Mouse (Mus musculus) Patski (cell line): Measurements from ENCODE around the gene Dync1h1. TPM values are rescaled to one million over a fixed set of nuclear protein-coding genes. Genes with fewer than 3 reads are reported as not detected.
"Not testable (repeated sequence)": the region's sequence is repeated elsewhere in the genome, so short reads cannot be mapped to it uniquely, and the experiment has no call there.

Experiments used
- ATAC-seq: fragments of 100-300 bp; one replicate; pipeline ENCODE4 v1.8.0; 2021
- CTCF ChIA-PET: fragments of 350-600 bp; sonication (Branson Sonifier 250); formaldehyde crosslinking; loops from one replicate; lab custom pipeline; 2022; ENCODE audit warnings: inconsistent platforms; lab: Charles Lee
- POLR2A ChIA-PET: fragments of 350-600 bp; sonication (Branson Sonifier 250); formaldehyde crosslinking; loops from one replicate; lab custom pipeline; 2022; ENCODE audit warnings: antibody characterized with exemption, inconsistent platforms; lab: Charles Lee
- DNase-seq: peaks from one replicate; pipeline ENCODE4 v3.0.0-alpha.2; 2011; ENCODE audit warnings: low read depth, low spot score
- H3K27me3 ChIP-seq: fragments of 371-371 bp; one replicate; pipeline ENCODE4 v1.5.1; 2021
- CTCF ChIP-seq: fragments of 100-300 bp; IDR thresholded peaks from one replicate; pipeline ENCODE4 v1.5.1; 2021
- in situ Hi-C: fragments of 300-500 bp; cut with MboI; formaldehyde crosslinking; loops from 3 replicates; pipeline ENCODE4 v1.11.1; 2018; ENCODE audit warnings: low pct_unique_long_range_greater_than_20kb, mixed read lengths
- polyA plus RNA-seq: library from polyadenylated mRNA; unstranded; gene quantifications from one replicate; pipeline ENCODE4 v1.2.3, GENCODE M21; 2021

The Dync1h1 gene
- polyA plus RNA-seq, 1 experiment from 2014 or later: 188 TPM

- ChIA-PET CTCF (no interaction called here), POLR2A (interaction anchor here (0.6 kb wide), 1 partner anchor 42 kb away, joined by 3 read pairs; the partner anchor contains the start of gene Wdr20)
- ATAC-seq: peak; percentile 45
- no peaks in the 10 kb centered on the region for H3K27me3 ChIP-seq
- DNase-seq: no peak
- in situ Hi-C loops: no loop called here
- no peak for TF ChIP-seq CTCF
Measured at GRCm38 (mm10) chr12:110695676-110696171, 94.5 kb downstream of the Dync1h1 start.

- DNase-seq: peak; percentile 73
- no peaks in the 10 kb centered on the region for H3K27me3 ChIP-seq
- in situ Hi-C loops: no loop called here
- CTCF ChIA-PET: no interaction called here
- POLR2A ChIA-PET: no interaction called here
- ATAC-seq: peak; percentile 85
- no peak for TF ChIP-seq CTCF
Measured at GRCm38 (mm10) chr12:110696173-110696974, 95.1 kb downstream of the Dync1h1 start.

GRCm38 (mm10) chr12:110696975-110697400, 95.7 kb downstream of the Dync1h1 start:
- CTCF ChIA-PET: interaction anchor here (0.8 to 1.0 kb wide), 2 partner anchors 43 to 98 kb away, joined by 3 read pairs; no protein-coding TSS in a partner anchor
- H3K27me3 ChIP-seq: no peaks in the 10 kb centered on the region
- ATAC-seq: no peak
- TF ChIP-seq CTCF: no peak
- no peak for DNase-seq
- in situ Hi-C loops: no loop called here
- POLR2A ChIA-PET: interaction anchor here (1.2 kb wide), 1 partner anchor 96 kb away, joined by 3 read pairs; the partner anchor contains the start of gene Dync1h1

- in situ Hi-C loops: no loop called here
- CTCF ChIA-PET: interaction anchor here (0.8 to 1.0 kb wide), 2 partner anchors 42 to 99 kb away, joined by 3 read pairs; no protein-coding TSS in a partner anchor
- POLR2A ChIA-PET: interaction anchor here (1.2 kb wide), 1 partner anchor 97 kb away, joined by 3 read pairs; the partner anchor contains the start of gene Dync1h1
- DNase-seq (no peak), ATAC-seq (no peak)
- no peaks in the 10 kb centered on the region for H3K27me3 ChIP-seq
- TF ChIP-seq CTCF: no peak
Measured at GRCm38 (mm10) chr12:110697457-110697856, 96.2 kb downstream of the Dync1h1 start.

GRCm38 (mm10) chr12:110698080-110698479, 96.8 kb downstream of the Dync1h1 start:
- H3K27me3 ChIP-seq: no peaks in the 10 kb centered on the region
- ChIA-PET POLR2A (interaction anchor here (1.2 kb wide), 1 partner anchor 97 kb away, joined by 3 read pairs; the partner anchor contains the start of gene Dync1h1), CTCF (interaction anchor here (0.8 to 1.0 kb wide), 2 partner anchors 24 to 42 kb away, joined by 3 to 4 read pairs; no protein-coding TSS in a partner anchor)
- in situ Hi-C loops: no loop called here
- TF ChIP-seq CTCF: no peak
- DNase-seq (no peak), ATAC-seq (no peak)

GRCm38 (mm10) chr12:110698523-110699170, 97.4 kb downstream of the Dync1h1 start:
- CTCF ChIA-PET: interaction anchor here (0.8 kb wide), 1 partner anchor 25 kb away, joined by 4 read pairs; no protein-coding TSS in a partner anchor
- H3K27me3 ChIP-seq: no peaks in the 10 kb centered on the region
- no peak for TF ChIP-seq CTCF
- no peak for DNase-seq
- no peak for ATAC-seq
- in situ Hi-C loops: no loop called here
- POLR2A ChIA-PET: no interaction called here

GRCm38 (mm10) chr12:110699171-110699547, 97.9 kb downstream of the Dync1h1 start:
- TF ChIP-seq CTCF: no peak
- ChIA-PET POLR2A (no interaction called here), CTCF (no interaction called here)
- ATAC-seq (no peak), DNase-seq (no peak)
- in situ Hi-C loops: no loop called here
- H3K27me3 ChIP-seq: no peaks in the 10 kb centered on the region

- in situ Hi-C loops: no loop called here
- DNase-seq (no peak), ATAC-seq (no peak)
- ChIA-PET POLR2A (no interaction called here), CTCF (no interaction called here)
- TF ChIP-seq CTCF: no peak
- no peaks in the 10 kb centered on the region for H3K27me3 ChIP-seq
Measured at GRCm38 (mm10) chr12:110700730-110701129, 99.5 kb downstream of the Dync1h1 start.

- POLR2A ChIA-PET: interaction anchor here (1.1 kb wide), 1 partner anchor 110 kb away, joined by 8 read pairs; no protein-coding TSS in a partner anchor
- ATAC-seq, CTCF ChIA-PET, H3K27me3 ChIP-seq, DNase-seq, in situ Hi-C loops: not testable (repeated sequence)
Measured at GRCm38 (mm10) chr12:110701363-110701762, 100.1 kb downstream of the Dync1h1 start.

- ChIA-PET POLR2A (interaction anchor here (1.0 kb wide), 1 partner anchor 34 kb away, joined by 3 read pairs; no protein-coding TSS in a partner anchor), CTCF (interaction anchor here (1.0 to 2.2 kb wide), 14 partner anchors 9 to 142 kb away, joined by 3 to 9 read pairs (median 4); partner anchors contain the start of genes 1700001K19Rik and Wdr20)
- DNase-seq: no peak
- no peaks in the 10 kb centered on the region for H3K27me3 ChIP-seq
- no peak for ATAC-seq
- in situ Hi-C loops: no loop called here
- no peak for TF ChIP-seq CTCF
Measured at GRCm38 (mm10) chr12:110702556-110702955, 101.3 kb downstream of the Dync1h1 start, which contains the start of gene Hsp90aa1. Hsp90aa1 (minus strand) TSS chr12:110702728.
